Mouse (Mus musculus) erythroblast, embryonic 14.5 days (primary cell): ENCODE results near the gene Gsk3a.

ENCODE experiments used
- GATA1 ChIP-seq: IDR thresholded peaks from 2 replicates; pipeline ENCODE4 v1.6.1; 2012; ENCODE audit warnings: low read length, inconsistent platforms, mixed read lengths
- TAL1 ChIP-seq: IDR thresholded peaks from 3 replicates; pipeline ENCODE4 v1.6.1; 2012; ENCODE audit warnings: low read length, inconsistent platforms, mixed read lengths

- no peak for TF ChIP-seq GATA1
- TF ChIP-seq TAL1, result no peak
Measured at GRCm38 (mm10) chr7:25272445-25273258, 35.0 kb upstream of the Gsk3a start.
